In the genomic region with DNA sequence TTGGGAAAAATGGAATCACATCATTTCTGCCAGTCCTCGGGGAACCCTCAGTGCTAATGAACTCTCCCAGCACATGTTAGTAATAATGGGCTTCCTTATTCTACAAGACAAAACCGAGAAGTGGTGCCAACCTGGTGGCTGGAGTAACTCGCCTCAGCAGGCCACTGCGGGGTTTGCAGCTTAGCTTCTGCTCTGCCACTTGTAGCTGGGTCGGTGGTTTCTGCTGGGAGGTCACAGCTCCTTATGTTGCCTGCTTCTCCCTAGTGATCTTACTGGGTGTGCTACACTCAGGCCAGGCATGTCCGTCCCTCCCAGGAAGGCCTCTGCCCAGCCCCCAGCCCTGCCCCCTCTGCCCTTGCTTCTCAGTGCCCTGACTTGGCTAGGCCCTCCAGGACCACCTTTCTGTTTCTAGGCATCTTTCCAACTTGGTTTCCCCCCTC, we compare ENCODE assay signal across 8 mouse cellular contexts.
DNase-seq lines count a peak whose midpoint lies in the region; ATAC-seq lines count a peak whose summit lies in the region.
"Had no signal": no experiment of that assay in that cellular context is flagged by ENCODE, and none has a peak within 500 bp of the region (broad histone marks: within the 10 kb centered on the region; RNA-seq: fewer than 3 reads in every experiment).

No protein-coding gene starts in this region.

- H3K36me3 ChIP-seq in embryonic facial prominence, embryonic 12.5 days: no peaks in the 10 kb centered on the region
- H3K36me3 ChIP-seq in limb, embryonic 11.5 days (ENCODE audit: control insufficient read depth, insufficient read depth, low read length): no peaks in the 10 kb centered on the region

- H3K9me3 ChIP-seq in embryonic facial prominence, embryonic 12.5 days: no peaks in the 10 kb centered on the region
- H3K9me3 ChIP-seq in limb, embryonic 11.5 days (ENCODE audit: control insufficient read depth, low read length): no peaks in the 10 kb centered on the region

- peaks cover 20% of the 10 kb centered on the region; the same call in 1 of the 2 replicates for H3K4me1 ChIP-seq in embryonic facial prominence, embryonic 12.5 days
- H3K4me1 ChIP-seq in limb, embryonic 11.5 days (ENCODE audit: control insufficient read depth, insufficient read depth, low read length): 0 out of 2 replicates have a peak, but pooled peaks cover 5% of the 10 kb centered on the region

- H3K4me3 ChIP-seq in embryonic facial prominence, embryonic 12.5 days: no peak overlapping the region
- H3K4me3 ChIP-seq in limb, embryonic 11.5 days (ENCODE audit: low read depth, low read length): no peak overlapping the region
- H3K4me3 ChIP-seq: myocyte had no signal

- 17% methylated on average over 6 of the region's 6 CpGs for WGBS in embryonic facial prominence, embryonic 12.5 days
- WGBS in limb, embryonic 11.5 days: 10% methylated on average over 6 of the region's 6 CpGs

- intact Hi-C loops in left cerebral cortex, postnatal 10 days (cut with DNase I): no loop called here
- intact Hi-C loops in left cerebral cortex, postnatal 36 days (cut with DNase I): no loop called here
- intact Hi-C loops in gastrocnemius, postnatal 14 days (cut with DNase I; ENCODE audit: low total_unique reads): no loop called here

- H3K27ac ChIP-seq in embryonic facial prominence, embryonic 12.5 days: peak overlapping the region; percentile 59
- H3K27ac ChIP-seq in limb, embryonic 11.5 days (replicated peaks; ENCODE audit: low read depth, low read length): no peak overlapping the region

- ATAC-seq in embryonic facial prominence, embryonic 12.5 days (ENCODE audit: insufficient number of reproducible peaks, insufficient read depth, low FRiP score, low TSS enrichment): peak; percentile 62; the same call in 1 of the 2 replicates
- peak; percentile 57; the same call in 1 of the 2 replicates for ATAC-seq in limb, embryonic 11.5 days (ENCODE audit: insufficient number of reproducible peaks, low FRiP score, low TSS enrichment, low read depth)

- DNase-seq in left cerebral cortex, postnatal 10 days (ENCODE audit: extremely low spot score in 1 of 2, low spot score in 2 of 2): peak; percentile 33 to 37
- no peak for DNase-seq in left cerebral cortex, postnatal 36 days (ENCODE audit: low spot score in 2 of 2)
- DNase-seq in gastrocnemius, postnatal 14 days: peak; percentile 44
- DNase-seq in limb, embryonic 11.5 days (ENCODE audit: low spot score): peak; percentile 56
- no peak for DNase-seq in urinary bladder, adult 18-20 months (ENCODE audit: low spot score in 2 of 2)
- DNase-seq in thymus, postnatal 0 days (ENCODE audit: low spot score): no peak

- H3K27me3 ChIP-seq in embryonic facial prominence, embryonic 12.5 days: no peaks in the 10 kb centered on the region
- no peaks in the 10 kb centered on the region for H3K27me3 ChIP-seq in limb, embryonic 11.5 days (ENCODE audit: control insufficient read depth, insufficient read depth, low read length)

- H3K9ac ChIP-seq in embryonic facial prominence, embryonic 12.5 days: no peak overlapping the region
- H3K9ac ChIP-seq in limb, embryonic 11.5 days (ENCODE audit: low read length): no peak overlapping the region

- no peak overlapping the region for H3K4me2 ChIP-seq in embryonic facial prominence, embryonic 12.5 days (replicated peaks)
- no peak overlapping the region for H3K4me2 ChIP-seq in limb, embryonic 11.5 days (ENCODE audit: low read depth, severe bottlenecking)

Comparison
In these comparisons a context has a peak if more than half of its experiments do, and no peak if none do; other contexts are left out.
1. DNase-seq: peak in left cerebral cortex, postnatal 10 days (2 of 2), gastrocnemius, postnatal 14 days (single experiment) and limb, embryonic 11.5 days (single experiment); none in left cerebral cortex, postnatal 36 days (0 of 2), urinary bladder, adult 18-20 months (0 of 2) and thymus, postnatal 0 days (single experiment).